Mouse (Mus musculus) forebrain, embryonic 16.5 days (tissue): ENCODE results near the gene Ercc1. TPM values are rescaled to one million over a fixed set of nuclear protein-coding genes. Genes with fewer than 3 reads are reported as not detected.

Experiments
- ATAC-seq: fragments of 200-750 bp; cut with Nextera tagmentation; 2 replicates; pipeline ENCODE4 v1.8.0; 2017; ENCODE audit warnings: mild to moderate bottlenecking, moderate library complexity
- H3K27ac ChIP-seq: fragments of 300-500 bp; sonication (generic); 2 replicates; pipeline ENCODE4 v1.5.1; 2014; ENCODE audit warnings: low read length, control low read depth
- H3K27me3 ChIP-seq: fragments of 300-500 bp; sonication (generic); replicated peaks from 2 replicates; pipeline ENCODE4 v1.6.1; 2014; ENCODE audit warnings: low read length; ENCODE audit not compliant: control insufficient read depth, insufficient read depth
- H3K36me3 ChIP-seq: fragments of 300-500 bp; sonication (generic); 2 replicates; pipeline ENCODE4 v1.6.1; 2014; ENCODE audit not compliant: control insufficient read depth, insufficient read depth
- H3K4me1 ChIP-seq: fragments of 300-500 bp; sonication (generic); replicated peaks from 2 replicates; pipeline ENCODE4 v1.6.1; 2014; ENCODE audit warnings: low read length; ENCODE audit not compliant: control insufficient read depth, insufficient read depth
- H3K4me2 ChIP-seq: fragments of 300-500 bp; sonication (generic); 2 replicates; pipeline ENCODE4 v1.6.1; 2014; ENCODE audit warnings: mild to moderate bottlenecking, low read length, control low read depth
- H3K4me3 ChIP-seq: fragments of 300-500 bp; sonication (generic); replicated peaks from 2 replicates; pipeline ENCODE4 v1.5.1; 2014; ENCODE audit warnings: mild to moderate bottlenecking, low read length, control low read depth
- H3K9ac ChIP-seq: fragments of 300-500 bp; sonication (generic); replicated peaks from 2 replicates; pipeline ENCODE4 v1.6.1; 2014; ENCODE audit warnings: low read depth, low read length, control low read depth
- H3K9me3 ChIP-seq: fragments of 300-500 bp; sonication (generic); 2 replicates; pipeline ENCODE4 v1.6.1; 2016; ENCODE audit warnings: low read length; ENCODE audit not compliant: control insufficient read depth
- WGBS: fragments of 180-500 bp; shearing (Covaris S2); extraction: QIAGEN DNeasy Blood & Tissue Kit; methylation state at CpG from one replicate; pipeline ENCODE4 v1.1.7; 2014; 5-methylcytosine and 5-hydroxymethylcytosine counted together
- polyA plus RNA-seq: library from polyadenylated mRNA; unstranded; fragments of >200 nt; fragmentation: Nextera tagmentation; extraction: Ambion mirVana; gene quantifications from 2 replicates; pipeline ENCODE4 v1.2.1, GENCODE M21; 2015

Gene Ercc1
- polyA plus RNA-seq, 1 experiment from 2014 or later: 85.9 TPM

- peaks cover 12% of the 10 kb centered on the region for H3K4me1 ChIP-seq
- H3K4me3 ChIP-seq: no peak overlapping the region; the same call in 1 of the 2 replicates
- ATAC-seq: no peak
- no peak overlapping the region for H3K9ac ChIP-seq
- no peaks in the 10 kb centered on the region for H3K9me3 ChIP-seq
- WGBS: 40% methylated on average over 7 of the region's 7 CpGs
- H3K4me2 ChIP-seq: peak overlapping the region; percentile 69
- no peaks in the 10 kb centered on the region for H3K36me3 ChIP-seq
- H3K27ac ChIP-seq: no peak overlapping the region
- H3K27me3 ChIP-seq: 0 out of 2 replicates have a peak, but pooled peaks cover 4% of the 10 kb centered on the region
Observed at GRCm38 (mm10) chr7:19320637-19321036, 23.9 kb upstream of the Ercc1 start.

DNA sequence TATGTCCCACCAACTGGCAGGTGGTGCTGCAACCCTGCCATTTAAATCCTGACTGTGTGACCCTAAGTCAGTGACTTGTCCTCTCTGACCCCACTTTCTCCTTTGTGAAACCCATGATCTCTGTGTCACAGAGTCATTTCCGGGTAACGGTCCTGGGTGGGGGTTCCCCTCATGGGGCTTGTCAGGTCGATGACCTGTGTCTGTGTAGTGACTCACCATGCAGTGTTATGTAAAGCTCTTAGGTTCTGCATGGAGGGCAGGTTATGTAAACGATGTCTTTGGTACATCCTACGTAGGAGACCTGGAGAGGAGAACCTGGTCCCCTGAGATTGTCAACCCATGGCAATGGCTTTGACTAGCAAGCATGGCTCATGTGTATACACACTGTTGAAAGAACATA, 23.1 kb upstream of the Ercc1 start:
- no peak overlapping the region for H3K27ac ChIP-seq
- no peak overlapping the region for H3K9ac ChIP-seq
- 0 out of 2 replicates have a peak, but pooled peaks cover 4% of the 10 kb centered on the region for H3K27me3 ChIP-seq
- H3K4me3 ChIP-seq: no peak overlapping the region
- no peak for ATAC-seq
- H3K4me1 ChIP-seq: peaks cover 15% of the 10 kb centered on the region
- no peaks in the 10 kb centered on the region for H3K9me3 ChIP-seq
- no peak overlapping the region for H3K4me2 ChIP-seq
- WGBS: 74% methylated on average over 5 of the region's 5 CpGs
- H3K36me3 ChIP-seq: no peaks in the 10 kb centered on the region

GRCm38 (mm10) chr7:19322489-19322888, 22.1 kb upstream of the Ercc1 start:
- peaks cover 25% of the 10 kb centered on the region for H3K4me1 ChIP-seq
- 0 out of 2 replicates have a peak, but pooled peaks cover 4% of the 10 kb centered on the region for H3K27me3 ChIP-seq
- no peaks in the 10 kb centered on the region for H3K36me3 ChIP-seq
- H3K4me3 ChIP-seq: no peak overlapping the region
- 63% methylated on average over 9 of the region's 9 CpGs for WGBS
- no peak overlapping the region for H3K4me2 ChIP-seq
- no peak for ATAC-seq
- no peak overlapping the region for H3K9ac ChIP-seq
- H3K9me3 ChIP-seq: no peaks in the 10 kb centered on the region
- no peak overlapping the region for H3K27ac ChIP-seq

GRCm38 (mm10) chr7:19324221-19324620, 20.4 kb upstream of the Ercc1 start:
- ATAC-seq: no peak
- Histone ChIP-seq H3K4me1 (peaks cover 26% of the 10 kb centered on the region), H3K9ac (no peak overlapping the region), H3K27ac (no peak overlapping the region), H3K36me3 (no peaks in the 10 kb centered on the region), H3K9me3 (no peaks in the 10 kb centered on the region), H3K27me3 (0 out of 2 replicates have a peak, but pooled peaks cover 4% of the 10 kb centered on the region), H3K4me2 (no peak overlapping the region), H3K4me3 (no peak overlapping the region)
- WGBS: 88% methylated on average over 11 of the region's 11 CpGs

DNA sequence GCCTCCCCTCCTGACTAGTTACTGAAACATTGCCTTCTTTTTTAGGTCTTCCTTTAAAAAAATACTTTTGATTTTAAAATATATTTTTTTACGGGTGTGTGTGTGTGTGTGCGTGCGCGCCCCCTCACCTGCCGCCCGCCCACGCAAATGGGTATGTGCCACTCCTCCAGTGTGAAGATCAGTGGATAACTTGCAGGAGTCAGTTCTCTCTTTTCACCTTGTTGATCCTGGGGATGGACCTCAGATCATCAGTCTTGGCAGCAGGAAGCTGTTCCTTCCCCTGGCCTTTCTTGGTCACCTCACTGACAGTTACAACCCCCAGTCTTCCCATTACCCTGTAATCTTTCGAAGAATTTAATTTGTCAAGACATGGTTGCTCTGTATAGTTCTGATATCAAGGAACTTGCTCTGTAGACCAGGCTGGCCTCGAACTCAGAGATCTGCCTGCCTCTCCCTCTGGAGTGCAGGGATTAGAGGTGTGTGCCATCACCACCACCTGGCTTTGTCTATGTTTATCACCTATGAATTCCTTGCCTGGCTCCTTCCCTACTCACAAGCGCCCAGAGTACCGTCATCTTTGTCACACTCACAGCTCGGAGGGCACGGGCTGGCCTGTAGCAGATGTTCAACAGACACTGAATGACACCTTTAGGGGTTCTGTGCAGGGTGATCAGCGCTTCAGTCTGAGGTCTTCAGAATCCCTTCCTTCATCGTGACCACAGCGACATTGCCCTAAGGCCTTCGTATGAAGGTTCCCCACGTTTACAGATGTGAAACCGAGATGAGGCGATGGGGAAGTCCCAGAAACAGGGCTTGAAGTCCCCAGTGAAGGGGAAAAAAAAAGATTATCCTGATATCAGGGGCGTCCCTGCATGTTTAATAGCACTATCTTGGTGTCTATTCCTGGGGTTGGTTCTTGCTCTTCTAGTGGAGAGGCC, 19.0 kb upstream of the Ercc1 start:
- Histone ChIP-seq H3K27ac (no peak overlapping the region), H3K9me3 (no peaks in the 10 kb centered on the region), H3K36me3 (no peaks in the 10 kb centered on the region), H3K4me3 (no peak overlapping the region), H3K27me3 (0 out of 2 replicates have a peak, but pooled peaks cover 4% of the 10 kb centered on the region), H3K4me1 (peaks cover 17% of the 10 kb centered on the region), H3K4me2 (no peak overlapping the region), H3K9ac (no peak overlapping the region)
- WGBS: 75% methylated on average over 21 of the region's 21 CpGs
- no peak for ATAC-seq

- Histone ChIP-seq H3K36me3 (no peaks in the 10 kb centered on the region), H3K4me2 (peak overlapping the region; percentile 64), H3K27me3 (0 out of 2 replicates have a peak, but pooled peaks cover 3% of the 10 kb centered on the region), H3K4me1 (peaks cover 14% of the 10 kb centered on the region), H3K9ac (peak overlapping the region; percentile 16; the same call in 1 of the 2 replicates), H3K9me3 (no peaks in the 10 kb centered on the region), H3K27ac (no peak overlapping the region), H3K4me3 (peak overlapping the region; percentile 46)
- ATAC-seq: peak; percentile 74
- WGBS: under 1% methylated on average over 19 of the region's 20 CpGs
Observed at GRCm38 (mm10) chr7:19326359-19326758, 18.2 kb upstream of the Ercc1 start.

DNA sequence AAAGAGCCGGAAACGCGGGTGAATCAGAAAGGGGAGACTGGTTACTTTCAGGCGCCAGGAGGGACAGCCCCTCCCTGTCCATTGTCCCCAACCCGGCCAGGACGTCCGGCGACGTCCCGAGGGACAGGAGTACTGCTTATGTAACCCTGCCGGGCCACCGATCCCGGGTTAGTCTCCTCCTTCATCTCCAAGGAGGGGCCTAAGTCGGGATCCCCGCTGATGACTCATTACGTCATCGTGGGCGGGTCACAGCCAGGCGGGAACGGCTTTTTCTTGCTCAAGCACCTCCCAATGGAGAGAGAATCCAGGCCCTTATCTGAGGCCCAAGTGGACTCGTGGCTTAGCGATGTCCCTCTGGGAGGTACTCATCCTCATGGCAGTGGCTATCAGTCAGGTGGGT, 17.4 kb upstream of the Ercc1 start:
- no peaks in the 10 kb centered on the region for H3K27me3 ChIP-seq
- H3K4me3 ChIP-seq: peak overlapping the region; percentile 46
- H3K9ac ChIP-seq: peak overlapping the region; percentile 53
- peak; percentile 60 for ATAC-seq
- 0% methylated on average over 22 of the region's 22 CpGs for WGBS
- no peak overlapping the region for H3K27ac ChIP-seq
- peak overlapping the region; percentile 64 for H3K4me2 ChIP-seq
- peaks cover 14% of the 10 kb centered on the region for H3K4me1 ChIP-seq
- no peaks in the 10 kb centered on the region for H3K9me3 ChIP-seq
- no peaks in the 10 kb centered on the region for H3K36me3 ChIP-seq

DNA sequence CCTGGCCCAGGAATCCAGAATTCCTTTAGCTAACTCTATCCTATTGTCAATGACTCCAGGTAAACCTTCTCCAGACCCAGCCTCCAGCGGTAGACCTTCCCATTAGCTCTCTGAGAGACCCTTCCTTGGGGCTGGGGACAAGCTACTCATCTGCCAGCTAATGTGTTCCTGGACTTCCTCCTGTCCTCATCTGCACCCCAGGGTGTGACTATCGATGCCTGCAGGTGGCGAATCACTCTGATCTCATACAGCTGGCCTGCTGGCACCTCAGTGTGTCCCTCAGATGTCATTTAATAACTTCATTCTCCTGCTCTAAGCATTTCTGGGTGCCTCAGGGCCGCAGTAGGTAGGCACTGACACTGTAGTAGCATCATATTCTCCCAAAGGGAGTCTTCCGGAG, 16.8 kb upstream of the Ercc1 start:
- Histone ChIP-seq H3K9me3 (no peaks in the 10 kb centered on the region), H3K4me1 (peaks cover 19% of the 10 kb centered on the region), H3K9ac (no peak overlapping the region), H3K27me3 (no peaks in the 10 kb centered on the region), H3K27ac (no peak overlapping the region), H3K36me3 (no peaks in the 10 kb centered on the region), H3K4me2 (no peak overlapping the region), H3K4me3 (no peak overlapping the region)
- ATAC-seq: no peak
- 84% methylated on average over 5 of the region's 5 CpGs for WGBS

- Histone ChIP-seq H3K4me1 (peaks cover 22% of the 10 kb centered on the region), H3K9me3 (no peaks in the 10 kb centered on the region), H3K27ac (no peak overlapping the region), H3K4me3 (no peak overlapping the region), H3K27me3 (no peaks in the 10 kb centered on the region), H3K9ac (no peak overlapping the region), H3K4me2 (no peak overlapping the region), H3K36me3 (no peaks in the 10 kb centered on the region)
- ATAC-seq: no peak
Observed at GRCm38 (mm10) chr7:19328425-19328824, 16.2 kb upstream of the Ercc1 start.
